Mouse (Mus musculus): ENCODE results near the gene Zfp661.

GRCm38 (mm10) chr2:127541697-127542096 lies 45.2 kb downstream of the Zfp661 start:
- no peak for TF ChIP-seq HCFC1 (IDR thresholded peaks at IDR 0.05; ENCODE audit: borderline replicate concordance, insufficient read depth, low read length)
- no peak for TF ChIP-seq MAFK (IDR thresholded peaks at IDR 0.05; ENCODE audit: insufficient read depth, low read depth, low read length)
- TF ChIP-seq ZNF384 (IDR thresholded peaks at IDR 0.05; ENCODE audit: low read depth, low read length) = no peak

All from ES-E14 (cell line).